Mouse (Mus musculus) left cerebral cortex, postnatal 25 days (tissue): Measurements from ENCODE around the gene Stab2. TPM values are rescaled to one million over a fixed set of nuclear protein-coding genes. Genes with fewer than 3 reads are reported as not detected.

Source experiments
- DNase-seq, 2 experiments: peaks; one replicate each; pipeline ENCODE4 v3.0.0; 2022; ENCODE audit warnings: low spot score in 2 of 2, mixed read lengths in 1 of 2
- intact Hi-C: fragments of 180-260 bp; cut with DNase I; formaldehyde crosslinking; loops from one replicate; pipeline ENCODE4 v1.15.1; 2025
- total RNA-seq, 2 experiments: library from RNA; stranded (reverse); gene quantifications; 2 replicates each; pipeline ENCODE4 v1.2.3; 2021

Gene Stab2
- total RNA-seq, 2 experiments from 2014 or later = 0.43 to 0.66 TPM

GRCm38 (mm10) chr10:86794794-86795535 is 212.9 kb downstream of the Stab2 start:
- DNase-seq = peak in 1 of 2 experiments; percentile 74
- intact Hi-C loops = no loop called here

- no peak for DNase-seq
- intact Hi-C loops = no loop called here
Observed at GRCm38 (mm10) chr10:86794196-86794595, 213.6 kb downstream of the Stab2 start.

GRCm38 (mm10) chr10:86793509-86793951 is 214.3 kb downstream of the Stab2 start:
- intact Hi-C loops = no loop called here
- DNase-seq = no peak

- intact Hi-C loops = no loop called here
- DNase-seq = no peak
Observed at GRCm38 (mm10) chr10:86791507-86792184, 216.2 kb downstream of the Stab2 start.

Other genes starting within 250 kb of the Stab2 start
- 10 to 100 TPM; 21.2 to 29.7 TPM for gene Gm49358, start 244.1 kb downstream of the Stab2 start, total RNA-seq
- 10 to 100 TPM; 81.0 to 81.1 TPM for gene Nt5dc3, start 229.0 kb downstream of the Stab2 start, total RNA-seq
- not detected for gene 1700113H08Rik, start 50.0 kb upstream of the Stab2 start, total RNA-seq